Mouse (Mus musculus) lung, adult 2 months (tissue): ENCODE results near the gene AC170998.1.

Source experiments
- CTCF ChIP-seq: fragments of 200-500 bp; IDR thresholded peaks from 2 replicates; pipeline ENCODE4 v1.5.1; 2011; ENCODE audit warnings: mild to moderate bottlenecking, low read length, control low read depth; ENCODE audit not compliant: insufficient read depth
- POLR2A ChIP-seq: fragments of 200-500 bp; IDR thresholded peaks from 2 replicates; pipeline ENCODE4 v1.6.1; 2011; ENCODE audit warnings: low read depth, mild to moderate bottlenecking, control low read depth, low read length, borderline replicate concordance; ENCODE audit errors: extremely low read depth

DNA sequence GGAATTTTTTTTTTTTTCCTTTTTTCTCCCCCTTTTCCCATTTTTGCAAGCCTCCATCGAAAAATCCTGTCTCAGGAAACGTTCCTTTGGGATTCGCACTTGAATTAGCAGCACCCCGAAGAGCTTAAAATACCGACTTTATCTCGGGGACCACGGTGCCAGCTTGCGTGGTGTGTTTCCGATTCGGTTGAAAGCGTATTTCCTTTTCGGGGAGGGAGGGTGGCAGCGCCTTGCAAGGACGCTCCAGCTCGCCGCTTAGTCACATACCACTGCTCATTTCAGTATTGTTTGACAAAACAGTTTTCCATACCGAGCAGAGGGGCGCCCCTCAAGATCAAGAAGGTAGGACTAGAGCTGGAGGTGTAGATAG lies 33.6 kb upstream of the AC170998.1 start:
- TF ChIP-seq CTCF = no peak
- peak; percentile 57; the same call in 1 of the 2 replicates for TF ChIP-seq POLR2A
